Mouse (Mus musculus) MEL (cell line): ENCODE data around the gene Anxa2. TPM values are rescaled to one million over a fixed set of nuclear protein-coding genes. Genes with fewer than 3 reads are reported as not detected.

Source experiments
- DNase-seq: peaks from one replicate; pipeline ENCODE4 v3.0.0; 2011; ENCODE audit warnings: low read depth, low spot score
- H3K27ac ChIP-seq: 2 replicates; pipeline ENCODE4 v1.5.1; 2012; ENCODE audit warnings: low read depth, mild to moderate bottlenecking, control low read depth, low read length, moderate library complexity; ENCODE audit not compliant: control insufficient read depth
- H3K27me3 ChIP-seq, 2 experiments: fragments of 150-350 bp in 1 of 2; sonication (generic) in 1 of 2; 2 replicates each; pipeline ENCODE4 v1.6.1; 2012; ENCODE audit warnings: low read length in 2 of 2, mild to moderate bottlenecking in 2 of 2, improper control_type of control experiment in 1 of 2, moderate library complexity in 1 of 2; ENCODE audit not compliant: insufficient read depth in 2 of 2, control insufficient read depth in 1 of 2
- H3K36me3 ChIP-seq, 2 experiments: 2 replicates each; pipeline ENCODE4 v1.6.1; 2012 to 2014; ENCODE audit warnings: low read length in 2 of 2, improper control_type of control experiment in 1 of 2, inconsistent platforms in 1 of 2, mild to moderate bottlenecking in 1 of 2; ENCODE audit not compliant: insufficient read depth in 2 of 2, control insufficient read depth in 1 of 2
- H3K4me1 ChIP-seq, 2 experiments: fragments of 150-350 bp in 1 of 2; sonication (generic) in 1 of 2; 2 replicates each; pipeline ENCODE4 v1.6.1; 2012; ENCODE audit warnings: low read length in 2 of 2, improper control_type of control experiment in 1 of 2, mild to moderate bottlenecking in 1 of 2; ENCODE audit not compliant: insufficient read depth in 2 of 2, control insufficient read depth in 1 of 2
- H3K4me3 ChIP-seq, 2 experiments: fragments of 150-350 bp in 1 of 2; sonication (generic) in 1 of 2; 2 replicates each; pipeline ENCODE4 v1.5.1; 2012; ENCODE audit warnings: low read depth in 2 of 2, low read length in 2 of 2, mild to moderate bottlenecking in 2 of 2, moderate library complexity in 2 of 2, control low read depth in 1 of 2, improper control_type of control experiment in 1 of 2; ENCODE audit not compliant: control insufficient read depth in 1 of 2, insufficient read depth in 1 of 2
- H3K79me2 ChIP-seq: 2 replicates; pipeline ENCODE4 v1.6.1; 2012; ENCODE audit warnings: mild to moderate bottlenecking, low read length, moderate library complexity; ENCODE audit not compliant: control insufficient read depth, poor library complexity, insufficient read depth
- H3K9ac ChIP-seq: 2 replicates; pipeline ENCODE4 v1.6.1; 2012; ENCODE audit warnings: low read depth, mild to moderate bottlenecking, control low read depth, low read length, moderate library complexity; ENCODE audit not compliant: control insufficient read depth, poor library complexity, severe bottlenecking
- H3K9me3 ChIP-seq: fragments of 150-350 bp; sonication (generic); replicated peaks from 2 replicates; pipeline ENCODE4 v1.6.1; 2012; ENCODE audit warnings: mild to moderate bottlenecking, low read length, improper control_type of control experiment, moderate library complexity; ENCODE audit not compliant: insufficient read depth
- BHLHE40 ChIP-seq: IDR thresholded peaks from 2 replicates; pipeline ENCODE4 v1.6.1; 2012; ENCODE audit warnings: low read depth, mild to moderate bottlenecking, inconsistent platforms, low read length, improper control_type of control experiment, borderline replicate concordance
- CTCF ChIP-seq, 3 experiments: IDR thresholded peaks in 2 of 3; conservative IDR thresholded peaks in 1 of 3; 2 replicates each; pipeline ENCODE4 v1.5.1; 2011 to 2012; ENCODE audit warnings: low read length in 3 of 3, low read depth in 2 of 3, mild to moderate bottlenecking in 2 of 3, improper control_type of control experiment in 1 of 3, inconsistent platforms in 1 of 3, mixed read lengths in 1 of 3, moderate library complexity in 1 of 3; ENCODE audit not compliant: control insufficient read depth in 1 of 3, insufficient read depth in 1 of 3, poor library complexity in 1 of 3, severe bottlenecking in 1 of 3
- E2F4 ChIP-seq: IDR thresholded peaks from 2 replicates; pipeline ENCODE4 v1.6.1; 2011; ENCODE audit warnings: low read depth, low read length, improper control_type of control experiment, borderline replicate concordance
- EP300 ChIP-seq, 2 experiments: IDR thresholded peaks; 2 replicates each; pipeline ENCODE4 v1.6.1; 2011; ENCODE audit warnings: improper control_type of control experiment in 2 of 2, low read length in 2 of 2, low read depth in 1 of 2, mild to moderate bottlenecking in 1 of 2
- ETS1 ChIP-seq: IDR thresholded peaks from 2 replicates; pipeline ENCODE4 v1.6.1; 2012; ENCODE audit warnings: low read depth, mild to moderate bottlenecking, inconsistent platforms, low read length, improper control_type of control experiment, moderate library complexity
- GATA1 ChIP-seq: IDR thresholded peaks from 2 replicates; pipeline ENCODE4 v1.6.1; 2011; ENCODE audit warnings: low read depth, low read length, improper control_type of control experiment
- HCFC1 ChIP-seq: IDR thresholded peaks from 2 replicates; pipeline ENCODE4 v1.6.1; 2012; ENCODE audit warnings: low read depth, mild to moderate bottlenecking, inconsistent platforms, low read length, improper control_type of control experiment, moderate library complexity
- JUND ChIP-seq: IDR thresholded peaks from 2 replicates; pipeline ENCODE4 v1.6.1; 2011; ENCODE audit warnings: low read depth, mild to moderate bottlenecking, improper control_type of control experiment, low read length
- MAZ ChIP-seq: IDR thresholded peaks from 2 replicates; pipeline ENCODE4 v1.6.1; 2012; ENCODE audit warnings: low read depth, mild to moderate bottlenecking, inconsistent platforms, low read length, improper control_type of control experiment
- MEF2A ChIP-seq: IDR thresholded peaks from 2 replicates; pipeline ENCODE4 v1.6.1; 2014; ENCODE audit warnings: low read depth, mild to moderate bottlenecking, inconsistent platforms, low read length, improper control_type of control experiment; ENCODE audit not compliant: poor library complexity, insufficient replicate concordance, severe bottlenecking; ENCODE audit errors: extremely low read depth
- MYB ChIP-seq: IDR thresholded peaks from 2 replicates; pipeline ENCODE4 v1.6.1; 2011; ENCODE audit warnings: mild to moderate bottlenecking, low read depth, low read length, improper control_type of control experiment
- NELFE ChIP-seq: IDR thresholded peaks from 2 replicates; pipeline ENCODE4 v1.6.1; 2011; ENCODE audit warnings: low read depth, low read length, improper control_type of control experiment
- NRF1 ChIP-seq: IDR thresholded peaks from 2 replicates; pipeline ENCODE4 v1.6.1; 2014; ENCODE audit warnings: low read depth, mild to moderate bottlenecking, inconsistent platforms, low read length, improper control_type of control experiment, moderate library complexity; ENCODE audit not compliant: poor library complexity, insufficient read depth, severe bottlenecking
- POLR2A ChIP-seq, 2 experiments: IDR thresholded peaks; 2 replicates each; pipeline ENCODE4 v1.6.1; 2011 to 2012; ENCODE audit warnings: low read length in 2 of 2, mild to moderate bottlenecking in 2 of 2, control low read depth in 1 of 2, improper control_type of control experiment in 1 of 2, low read depth in 1 of 2, moderate library complexity in 1 of 2; ENCODE audit not compliant: control insufficient read depth in 1 of 2, insufficient read depth in 1 of 2, poor library complexity in 1 of 2
- POLR2AphosphoS2 ChIP-seq: IDR thresholded peaks from 2 replicates; pipeline ENCODE4 v1.6.1; 2011; ENCODE audit warnings: low read length, improper control_type of control experiment
- RCOR1 ChIP-seq: IDR thresholded peaks from 2 replicates; pipeline ENCODE4 v1.6.1; 2012; ENCODE audit warnings: low read depth, mild to moderate bottlenecking, inconsistent platforms, low read length, improper control_type of control experiment
- SIN3A ChIP-seq: IDR thresholded peaks from 2 replicates; pipeline ENCODE4 v1.6.1; 2012; ENCODE audit warnings: low read length, improper control_type of control experiment, inconsistent platforms
- SMC3 ChIP-seq: IDR thresholded peaks from 2 replicates; pipeline ENCODE4 v1.6.1; 2011; ENCODE audit warnings: low read depth, low read length, improper control_type of control experiment
- TAL1 ChIP-seq: IDR thresholded peaks from 2 replicates; pipeline ENCODE4 v1.6.1; 2012; ENCODE audit warnings: mild to moderate bottlenecking, inconsistent platforms, low read length, moderate library complexity, mixed read lengths
- TCF12 ChIP-seq: IDR thresholded peaks from 2 replicates; pipeline ENCODE4 v1.6.1; 2014; ENCODE audit warnings: low read depth, mild to moderate bottlenecking, inconsistent platforms, low read length, improper control_type of control experiment, moderate library complexity
- USF1 ChIP-seq: IDR thresholded peaks from 2 replicates; pipeline ENCODE4 v1.6.1; 2014; ENCODE audit warnings: low read depth, mild to moderate bottlenecking, inconsistent platforms, low read length, improper control_type of control experiment, moderate library complexity
- USF2 ChIP-seq, 2 experiments: IDR thresholded peaks; 2 replicates each; pipeline ENCODE4 v1.6.1; 2011 to 2012; ENCODE audit warnings: improper control_type of control experiment in 2 of 2, low read length in 2 of 2, borderline replicate concordance in 1 of 2, inconsistent platforms in 1 of 2, low read depth in 1 of 2, mild to moderate bottlenecking in 1 of 2; ENCODE audit not compliant: insufficient read depth in 1 of 2
- ZC3H11A ChIP-seq: IDR thresholded peaks from 2 replicates; pipeline ENCODE4 v1.6.1; 2012; ENCODE audit warnings: low read depth, mild to moderate bottlenecking, inconsistent platforms, low read length, improper control_type of control experiment
- ZKSCAN1 ChIP-seq: IDR thresholded peaks from 2 replicates; pipeline ENCODE4 v1.6.1; 2012; ENCODE audit warnings: low read depth, mild to moderate bottlenecking, inconsistent platforms, low read length, improper control_type of control experiment, moderate library complexity
- ZNF384 ChIP-seq: IDR thresholded peaks from 2 replicates; pipeline ENCODE4 v1.6.1; 2012; ENCODE audit warnings: low read depth, mild to moderate bottlenecking, inconsistent platforms, low read length, improper control_type of control experiment
- polyA plus RNA-seq, 2 experiments: library from polyadenylated mRNA; stranded (reverse) in 1 of 2; unstranded in 1 of 2; fragments of >175 nt in 1 of 2; fragments of >200 nt in 1 of 2; gene quantifications; 2 replicates each; pipeline versions ENCODE4 v1.2.1 to v1.2.4; 2012; ENCODE audit warnings: low replicate concordance in 2 of 2, low read depth in 1 of 2; ENCODE audit not compliant: insufficient read length in 2 of 2, insufficient read depth in 1 of 2, missing spikeins in 1 of 2
- total RNA-seq: library from RNA; depleted of rRNA; stranded (reverse); fragments of 300-350 nt; gene quantifications from 2 replicates; pipeline ENCODE4 v1.2.3, GENCODE M21; 2012

Anxa2 gene
- total and polyA plus RNA-seq, 3 experiments, result 33.9 to 190 TPM; not detected in 1

- Histone ChIP-seq H3K4me3 (no peak overlapping the region), H3K9ac (no peak overlapping the region), H3K27me3 (no peaks in the 10 kb centered on the region), H3K4me1 (peaks cover 10 to 39% of the 10 kb centered on the region in 2 experiments), H3K9me3 (no peaks in the 10 kb centered on the region), H3K36me3 (peaks cover 0 to 35% of the 10 kb centered on the region in 2 experiments; a peak in 2 of 4 replicates), H3K27ac (peak overlapping the region; percentile 2; the same call in 1 of the 2 replicates), H3K79me2 (no peaks in the 10 kb centered on the region)
- TF ChIP-seq BHLHE40 (peak; percentile 14; the same call in 1 of the 2 replicates), ETS1 (peak; percentile 78), E2F4 (no peak), SIN3A (peak; percentile 61), USF2 (IDR thresholded peaks at IDR 0.05; ENCODE audit: borderline replicate concordance in 1 of 2, insufficient read depth in 1 of 2, low read depth in 1 of 2, low read length in 2 of 2) (no peak), ZKSCAN1 (no peak), TCF12 (peak; percentile 81), GATA1 (peak; percentile 75), EP300 (IDR thresholded peaks at IDR 0.05; ENCODE audit: low read depth in 1 of 2, low read length in 2 of 2) (peak; percentile 84 to 85), MAZ (no peak), JUND (no peak), MYB (peak; percentile 69; the same call in 1 of the 2 replicates), RCOR1 (peak; percentile 48; the same call in 1 of the 2 replicates), TAL1 (0 out of 2 replicates have a peak, but pooled peaks have one; percentile 14), MEF2A (no peak)
- peak; percentile 74 for DNase-seq
Observed at GRCm38 (mm10) chr9:69451886-69452810, 1.3 kb upstream of the Anxa2 start.

- Histone ChIP-seq H3K4me1 (peaks cover 20 to 56% of the 10 kb centered on the region in 2 experiments), H3K9me3 (no peaks in the 10 kb centered on the region), H3K27ac (peak overlapping the region; percentile 89)
- TF ChIP-seq USF2 (IDR thresholded peaks at IDR 0.05; ENCODE audit: borderline replicate concordance in 1 of 2, insufficient read depth in 1 of 2, low read depth in 1 of 2, low read length in 2 of 2) (no peak), CTCF (IDR thresholded peaks at IDR 0.05 in 2 of 3, conservative IDR thresholded peaks at IDR 0.05 in 1 of 3; ENCODE audit: control insufficient read depth in 1 of 3, insufficient read depth in 1 of 3, low read depth in 2 of 3, low read length in 3 of 3, poor library complexity in 1 of 3, severe bottlenecking in 1 of 3) (no peak), NRF1 (no peak), MAZ (0 out of 2 replicates have a peak, but pooled peaks have one; percentile 44), ZNF384 (no peak), BHLHE40 (peak; percentile 47; the same call in 1 of the 2 replicates), NELFE (peak; percentile 6; the same call in 1 of the 2 replicates), POLR2A (IDR thresholded peaks at IDR 0.05; ENCODE audit: control insufficient read depth in 1 of 2, insufficient read depth in 1 of 2, low read depth in 1 of 2, low read length in 2 of 2, poor library complexity in 1 of 2) (peak in 1 of 2 experiments; percentile 17; a peak in 2 of 4 replicates), HCFC1 (0 out of 2 replicates have a peak, but pooled peaks have one; percentile 50), SMC3 (no peak), POLR2AphosphoS2 (no peak), ZC3H11A (0 out of 2 replicates have a peak, but pooled peaks have one; percentile 18), RCOR1 (peak; percentile 99), USF1 (no peak), ETS1 (peak; percentile 92)
Observed at GRCm38 (mm10) chr9:69453901-69454666, 664 bp downstream of the Anxa2 start.

More at GRCm38 (mm10) chr9:69453901-69454666, 664 bp downstream of the Anxa2 start:
- DNase-seq, result peak; percentile 93
- peak overlapping the region; percentile 36 to 49 for H3K4me3 ChIP-seq
- H3K9ac ChIP-seq, result peak overlapping the region; percentile 49
- no peaks in the 10 kb centered on the region for H3K27me3 ChIP-seq
- no peaks in the 10 kb centered on the region for H3K79me2 ChIP-seq
- peaks cover 0 to 47% of the 10 kb centered on the region in 2 experiments; a peak in 2 of 4 replicates for H3K36me3 ChIP-seq
